Mouse (Mus musculus): Measurements from ENCODE around the gene Bag6. TPM values are rescaled to one million over a fixed set of nuclear protein-coding genes. Genes with fewer than 3 reads are reported as not detected.

Gene Bag6
- total and polyA plus RNA-seq, 3 experiments: 26.0 to 152 (median 73.0) TPM

DNA sequence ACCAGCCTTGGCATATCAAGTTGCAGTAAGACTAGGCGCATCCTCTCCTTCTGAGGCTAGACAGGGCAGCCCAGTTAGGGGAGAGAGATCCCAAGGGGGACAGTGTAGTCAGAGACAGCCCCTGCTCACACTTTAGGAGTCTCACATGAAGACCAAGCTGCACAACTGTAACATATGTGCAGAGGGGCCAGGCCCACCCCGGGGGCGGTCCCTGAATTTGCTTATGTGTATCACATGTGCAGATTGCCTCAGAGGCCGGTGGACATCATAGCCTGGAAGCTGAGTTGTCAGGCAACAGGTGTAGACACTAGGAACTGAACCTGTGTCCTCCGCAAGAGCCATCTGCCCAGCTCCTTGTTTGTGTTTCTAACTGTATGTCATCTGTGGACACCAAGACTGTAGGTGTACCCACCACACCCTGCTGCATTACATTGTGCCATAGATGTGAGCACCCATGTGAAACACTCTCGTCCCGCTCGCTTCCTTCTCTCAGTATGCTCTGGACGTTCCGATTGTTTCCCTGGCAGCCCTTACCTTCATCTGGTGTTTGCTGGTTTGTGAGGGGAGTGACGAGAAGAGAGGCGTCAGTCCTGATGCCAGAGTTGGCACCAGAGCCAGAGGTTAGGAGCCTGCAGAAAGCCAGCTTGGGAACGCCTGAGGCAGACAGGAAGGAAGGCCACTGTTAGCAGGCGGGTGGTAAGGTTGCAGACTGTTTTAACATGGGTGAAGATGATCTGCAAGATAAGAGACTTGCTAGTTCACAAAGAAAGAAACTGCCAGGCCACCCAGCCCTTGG is 42.4 kb upstream of the Bag6 start:
- Histone ChIP-seq H3K27ac (ENCODE audit: insufficient read depth, low read depth) (no peak overlapping the region), H3K79me2 (replicated peaks; ENCODE audit: control insufficient read depth, extremely low read depth, insufficient read depth, poor library complexity, severe bottlenecking) (no peaks in the 10 kb centered on the region; the same call in 1 of the 2 replicates), H3K9me3 (replicated peaks; ENCODE audit: low read length) (no peaks in the 10 kb centered on the region), H3K4me3 (replicated peaks in 1 of 3; ENCODE audit: low read depth in 2 of 3, low read length in 2 of 3, poor library complexity in 1 of 3) (no peak overlapping the region), H3K36me3 (replicated peaks in 1 of 2; ENCODE audit: control insufficient read depth in 1 of 2, insufficient read depth in 1 of 2, low read length in 1 of 2) (peaks cover 37 to 66% of the 10 kb centered on the region in 2 experiments), H3K27me3 (replicated peaks) (peaks cover 3% of the 10 kb centered on the region), H3K4me2 (ENCODE audit: insufficient read depth, low read depth, poor library complexity, severe bottlenecking) (no peak overlapping the region), H3K4me1 (ENCODE audit: control insufficient read depth in 1 of 2, insufficient read depth in 2 of 2) (peaks cover 3 to 20% of the 10 kb centered on the region in 2 experiments), H3K9ac (ENCODE audit: insufficient read depth, low read depth) (no peak overlapping the region)
- no peak for DNase-seq (ENCODE audit: extremely low read depth)
- dilution Hi-C loops (cut with MboI; ENCODE audit: extremely low pct_ligation_motif_present, extremely low pct_unique_long_range_greater_than_20kb, low sequenced_read_pairs): no loop called here
- TF ChIP-seq SIN3A (IDR thresholded peaks at IDR 0.05; ENCODE audit: low read length) (no peak), KAT2A (IDR thresholded peaks at IDR 0.05; ENCODE audit: insufficient replicate concordance, low read length) (no peak), ELF1 (IDR thresholded peaks at IDR 0.05; ENCODE audit: low read depth, low read length) (no peak), NRF1 (IDR thresholded peaks at IDR 0.05; ENCODE audit: low read depth, low read length) (no peak)
- in situ Hi-C loops (cut with MboI; ENCODE audit: low pct_ligation_motif_present, low pct_unique_long_range_greater_than_20kb, low sequenced_read_pairs): no loop called here

DNA sequence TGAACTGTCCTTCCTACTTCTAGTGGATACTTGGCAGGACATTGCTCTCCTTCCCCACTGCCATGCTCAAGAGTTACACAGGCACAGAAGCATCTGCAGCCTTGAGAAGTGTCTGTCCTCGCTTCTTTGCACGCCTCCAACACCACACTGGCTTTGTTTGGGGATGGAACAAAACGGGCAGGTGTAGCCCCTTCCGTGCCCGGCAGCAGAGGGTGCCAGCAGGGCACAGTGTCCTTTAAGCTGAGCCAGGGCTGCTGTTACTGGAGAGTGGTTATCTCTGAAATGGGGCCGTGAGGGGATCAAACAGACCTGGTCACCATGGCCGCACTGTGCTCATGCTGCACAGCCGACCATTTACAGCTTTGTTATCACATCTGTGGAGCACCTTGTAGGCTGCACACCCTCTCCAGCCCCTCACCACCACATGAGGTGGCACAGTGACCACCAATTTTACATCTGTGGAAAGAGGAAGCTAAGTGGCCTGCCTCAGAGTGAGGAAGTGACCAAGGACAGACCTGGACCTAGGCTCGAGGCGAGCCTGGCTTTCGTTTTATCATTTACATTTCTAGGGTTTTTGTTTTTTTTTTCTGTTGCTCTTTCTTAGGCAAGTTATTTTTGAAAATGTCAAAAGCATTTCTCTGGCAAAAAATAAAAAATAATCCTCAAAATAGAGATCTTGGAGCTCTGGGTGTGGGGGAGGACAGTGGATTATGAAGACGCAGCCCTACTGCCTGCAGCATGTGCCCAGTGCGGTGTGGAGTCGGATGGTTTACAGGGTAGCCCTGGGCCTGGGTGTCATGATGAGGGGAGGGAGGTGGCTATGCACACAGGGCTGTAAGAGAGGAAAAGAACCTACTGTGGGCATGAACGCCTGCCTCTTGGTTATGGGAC is 40.3 kb upstream of the Bag6 start:
- dilution Hi-C loops (cut with MboI; ENCODE audit: extremely low pct_ligation_motif_present, extremely low pct_unique_long_range_greater_than_20kb, low sequenced_read_pairs): no loop called here
- H3K36me3 ChIP-seq (replicated peaks in 1 of 2; ENCODE audit: control insufficient read depth in 1 of 2, insufficient read depth in 1 of 2, low read length in 1 of 2): peaks cover 42 to 85% of the 10 kb centered on the region in 2 experiments

DNA sequence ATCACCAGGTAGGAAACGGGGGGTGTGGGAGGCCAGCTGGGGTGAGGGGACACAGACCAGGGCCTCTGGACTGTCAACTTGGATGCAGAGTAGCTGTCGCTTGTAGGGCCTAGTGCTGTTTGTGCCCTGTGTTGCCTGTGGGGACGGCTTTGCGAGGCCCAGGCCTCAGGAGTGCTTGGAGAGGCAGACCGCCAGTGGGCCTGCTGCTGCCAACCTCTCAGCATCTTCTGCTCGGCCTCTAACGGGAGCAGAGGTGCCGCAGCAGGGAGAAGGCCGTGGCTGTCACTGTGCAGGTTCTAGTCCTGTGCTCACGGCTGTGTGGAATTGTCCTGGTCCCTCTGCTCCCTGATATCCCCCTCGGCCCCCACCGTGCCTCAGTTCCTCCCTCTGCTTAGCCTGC is 38.4 kb upstream of the Bag6 start:
- Histone ChIP-seq H3K4me2 (ENCODE audit: insufficient read depth, low read depth, poor library complexity, severe bottlenecking) (no peak overlapping the region), H3K27me3 (replicated peaks) (no peaks in the 10 kb centered on the region), H3K9ac (ENCODE audit: insufficient read depth, low read depth) (no peak overlapping the region), H3K4me1 (ENCODE audit: control insufficient read depth in 1 of 2, insufficient read depth in 2 of 2) (peaks cover 0 to 10% of the 10 kb centered on the region in 2 experiments; a peak in 2 of 4 replicates), H3K9me3 (replicated peaks; ENCODE audit: low read length) (no peaks in the 10 kb centered on the region), H3K27ac (ENCODE audit: insufficient read depth, low read depth) (no peak overlapping the region), H3K79me2 (replicated peaks; ENCODE audit: control insufficient read depth, extremely low read depth, insufficient read depth, poor library complexity, severe bottlenecking) (no peaks in the 10 kb centered on the region), H3K36me3 (replicated peaks in 1 of 2; ENCODE audit: control insufficient read depth in 1 of 2, insufficient read depth in 1 of 2, low read length in 1 of 2) (peaks cover 57 to 90% of the 10 kb centered on the region in 2 experiments), H3K4me3 (replicated peaks in 1 of 3; ENCODE audit: low read depth in 2 of 3, low read length in 2 of 3, poor library complexity in 1 of 3) (no peak overlapping the region)
- DNase-seq (ENCODE audit: extremely low read depth): no peak
- dilution Hi-C loops (cut with MboI; ENCODE audit: extremely low pct_ligation_motif_present, extremely low pct_unique_long_range_greater_than_20kb, low sequenced_read_pairs): no loop called here
- TF ChIP-seq ZNF384 (IDR thresholded peaks at IDR 0.05; ENCODE audit: low read depth, low read length) (no peak), MAX (IDR thresholded peaks at IDR 0.05; ENCODE audit: low read length) (no peak), NRF1 (IDR thresholded peaks at IDR 0.05; ENCODE audit: low read depth, low read length) (no peak), SIN3A (IDR thresholded peaks at IDR 0.05; ENCODE audit: low read length) (no peak), POLR2AphosphoS2 (IDR thresholded peaks at IDR 0.05; ENCODE audit: low read depth, low read length) (no peak), POLR2A (IDR thresholded peaks at IDR 0.05; ENCODE audit: low read depth, low read length) (no peak), KAT2A (IDR thresholded peaks at IDR 0.05; ENCODE audit: insufficient replicate concordance, low read length) (no peak), ZMIZ1 (IDR thresholded peaks at IDR 0.05; ENCODE audit: low read depth, low read length) (no peak), JUND (conservative IDR thresholded peaks at IDR 0.05; ENCODE audit: low read depth, low read length) (no peak), CTCF (conservative IDR thresholded peaks at IDR 0.05 in 1 of 2, IDR thresholded peaks at IDR 0.05 in 1 of 2; ENCODE audit: low read depth in 2 of 2, low read length in 2 of 2) (no peak), BHLHE40 (IDR thresholded peaks at IDR 0.05; ENCODE audit: low read depth, low read length) (no peak), MAZ (IDR thresholded peaks at IDR 0.05; ENCODE audit: low read depth, low read length) (no peak), JUN (IDR thresholded peaks at IDR 0.05; ENCODE audit: insufficient read depth, low read depth, low read length) (no peak), RAD21 (IDR thresholded peaks at IDR 0.05; ENCODE audit: low read depth, low read length) (no peak), ZC3H11A (IDR thresholded peaks at IDR 0.05; ENCODE audit: low read depth, low read length) (no peak), EP300 (IDR thresholded peaks at IDR 0.05; ENCODE audit: low read length) (no peak), MAFK (IDR thresholded peaks at IDR 0.05; ENCODE audit: insufficient replicate concordance, low read length) (no peak), ZKSCAN1 (IDR thresholded peaks at IDR 0.05; ENCODE audit: borderline replicate concordance, low read depth, low read length) (no peak)
- in situ Hi-C loops (cut with MboI; ENCODE audit: low pct_ligation_motif_present, low pct_unique_long_range_greater_than_20kb, low sequenced_read_pairs): no loop called here

More for the DNA sequence above, 40.3 kb upstream of the Bag6 start:
- Histone ChIP-seq H3K4me1 (ENCODE audit: control insufficient read depth in 1 of 2, insufficient read depth in 2 of 2) (peaks cover 3 to 20% of the 10 kb centered on the region in 2 experiments), H3K4me2 (ENCODE audit: insufficient read depth, low read depth, poor library complexity, severe bottlenecking) (no peak overlapping the region), H3K9ac (ENCODE audit: insufficient read depth, low read depth) (no peak overlapping the region), H3K27me3 (replicated peaks) (no peaks in the 10 kb centered on the region), H3K9me3 (replicated peaks; ENCODE audit: low read length) (no peaks in the 10 kb centered on the region), H3K4me3 (replicated peaks in 1 of 3; ENCODE audit: low read depth in 2 of 3, low read length in 2 of 3, poor library complexity in 1 of 3) (no peak overlapping the region), H3K27ac (ENCODE audit: insufficient read depth, low read depth) (no peak overlapping the region), H3K79me2 (replicated peaks; ENCODE audit: control insufficient read depth, extremely low read depth, insufficient read depth, poor library complexity, severe bottlenecking) (no peaks in the 10 kb centered on the region; the same call in 1 of the 2 replicates)
- in situ Hi-C loops (cut with MboI; ENCODE audit: low pct_ligation_motif_present, low pct_unique_long_range_greater_than_20kb, low sequenced_read_pairs): no loop called here
- TF ChIP-seq CTCF (conservative IDR thresholded peaks at IDR 0.05 in 1 of 2, IDR thresholded peaks at IDR 0.05 in 1 of 2; ENCODE audit: low read depth in 2 of 2, low read length in 2 of 2) (no peak), ZMIZ1 (IDR thresholded peaks at IDR 0.05; ENCODE audit: low read depth, low read length) (no peak), ZNF384 (IDR thresholded peaks at IDR 0.05; ENCODE audit: low read depth, low read length) (peak; percentile 20; the same call in 1 of the 2 replicates)
- DNase-seq (ENCODE audit: extremely low read depth): no peak
